Mouse (Mus musculus): ENCODE measurements around the gene Pde6d. TPM values are rescaled to one million over a fixed set of nuclear protein-coding genes. Genes with fewer than 3 reads are reported as not detected.
A peak's percentile ranks its signal among the peaks of the same experiment; 100 is the strongest.
"Not testable (repeated sequence)": the region's sequence is repeated elsewhere in the genome, so short reads cannot be mapped to it uniquely, and the experiment has no call there.

Pde6d gene
- polyA plus RNA-seq, 1 experiment: 82.9 TPM

DNA sequence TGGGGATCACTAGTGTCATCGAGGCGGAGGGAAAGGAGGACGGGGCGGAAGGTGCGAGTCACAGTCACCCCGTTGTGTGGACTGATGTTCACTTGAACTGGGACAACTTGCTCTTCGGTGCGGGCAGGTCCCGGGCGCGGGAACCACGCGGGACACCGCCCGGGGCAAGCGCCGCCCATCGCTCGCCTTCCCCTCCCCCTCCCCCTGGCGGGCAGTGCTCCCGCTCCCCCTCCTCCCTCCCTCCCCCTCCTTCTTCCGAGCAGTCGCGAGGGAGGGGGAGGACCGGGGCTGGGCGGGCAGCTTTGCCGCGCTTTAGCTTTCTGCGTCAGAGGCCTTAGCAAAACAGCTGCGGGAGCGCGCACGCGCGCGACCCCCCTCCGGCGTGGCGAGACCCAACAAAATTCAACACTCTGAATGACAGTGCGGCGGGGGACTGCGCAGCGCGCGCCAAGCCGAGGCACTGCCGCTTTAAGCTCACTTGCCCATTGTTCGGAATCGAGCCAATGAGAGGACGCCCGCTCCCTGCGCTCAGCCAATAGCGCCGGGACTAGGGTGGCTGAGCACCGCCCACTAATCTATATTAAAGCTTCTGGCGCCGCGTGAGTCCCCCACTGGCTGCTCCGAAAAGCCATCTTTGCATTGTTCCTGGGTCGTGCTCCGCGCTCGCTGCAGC lies 56.2 kb downstream of the Pde6d start, which contains the start of gene Ptma:
Gene Ptma, plus strand, starts transcription at position 611 of the 673 bp plus-strand sequence.
- TF ChIP-seq CTCF (IDR thresholded peaks at IDR 0.05; ENCODE audit: borderline replicate concordance, extremely low read depth, insufficient read depth, insufficient read length) (no peak), POLR2A (IDR thresholded peaks at IDR 0.05; ENCODE audit: borderline replicate concordance, extremely low read depth, insufficient read depth, insufficient read length, poor library complexity, severe bottlenecking) (peak; percentile 80)
- DNase-seq (ENCODE audit: low read depth): peak; percentile 100

DNA sequence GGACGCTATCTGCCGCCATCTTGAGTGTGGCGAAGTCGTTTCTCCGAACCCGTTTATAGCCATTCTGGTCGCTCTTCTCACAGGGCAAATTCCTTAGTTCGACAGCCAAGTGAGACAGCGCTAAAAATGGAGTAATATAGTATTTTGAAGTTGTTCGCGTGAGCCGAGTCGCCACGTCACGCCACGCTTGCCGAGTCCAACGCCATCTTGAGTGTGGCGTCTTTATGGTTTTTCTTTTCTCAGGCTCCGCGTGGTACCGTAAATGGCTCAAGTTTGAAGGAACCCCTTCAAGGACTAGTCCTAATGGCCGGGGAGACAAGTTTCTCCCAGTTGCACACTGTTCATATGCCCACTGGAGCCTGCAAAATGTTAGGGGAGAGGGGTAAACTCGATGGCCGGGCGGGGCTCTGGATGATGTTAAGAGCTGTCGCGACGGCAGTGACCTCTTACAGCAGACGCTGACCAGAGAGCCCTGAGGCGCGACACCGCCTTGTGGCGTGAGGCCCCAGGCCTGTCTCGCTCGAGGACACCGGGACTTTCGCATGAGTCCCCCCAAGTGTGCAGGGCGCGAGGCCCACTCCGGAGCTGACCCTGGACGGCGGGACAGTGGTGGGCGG lies 56.8 kb downstream of the Pde6d start:
- TF ChIP-seq CTCF (IDR thresholded peaks at IDR 0.05; ENCODE audit: borderline replicate concordance, extremely low read depth, insufficient read depth, insufficient read length) (no peak), POLR2A (IDR thresholded peaks at IDR 0.05; ENCODE audit: borderline replicate concordance, extremely low read depth, insufficient read depth, insufficient read length, poor library complexity, severe bottlenecking) (no peak)
- no peak for DNase-seq (ENCODE audit: low read depth)

DNA sequence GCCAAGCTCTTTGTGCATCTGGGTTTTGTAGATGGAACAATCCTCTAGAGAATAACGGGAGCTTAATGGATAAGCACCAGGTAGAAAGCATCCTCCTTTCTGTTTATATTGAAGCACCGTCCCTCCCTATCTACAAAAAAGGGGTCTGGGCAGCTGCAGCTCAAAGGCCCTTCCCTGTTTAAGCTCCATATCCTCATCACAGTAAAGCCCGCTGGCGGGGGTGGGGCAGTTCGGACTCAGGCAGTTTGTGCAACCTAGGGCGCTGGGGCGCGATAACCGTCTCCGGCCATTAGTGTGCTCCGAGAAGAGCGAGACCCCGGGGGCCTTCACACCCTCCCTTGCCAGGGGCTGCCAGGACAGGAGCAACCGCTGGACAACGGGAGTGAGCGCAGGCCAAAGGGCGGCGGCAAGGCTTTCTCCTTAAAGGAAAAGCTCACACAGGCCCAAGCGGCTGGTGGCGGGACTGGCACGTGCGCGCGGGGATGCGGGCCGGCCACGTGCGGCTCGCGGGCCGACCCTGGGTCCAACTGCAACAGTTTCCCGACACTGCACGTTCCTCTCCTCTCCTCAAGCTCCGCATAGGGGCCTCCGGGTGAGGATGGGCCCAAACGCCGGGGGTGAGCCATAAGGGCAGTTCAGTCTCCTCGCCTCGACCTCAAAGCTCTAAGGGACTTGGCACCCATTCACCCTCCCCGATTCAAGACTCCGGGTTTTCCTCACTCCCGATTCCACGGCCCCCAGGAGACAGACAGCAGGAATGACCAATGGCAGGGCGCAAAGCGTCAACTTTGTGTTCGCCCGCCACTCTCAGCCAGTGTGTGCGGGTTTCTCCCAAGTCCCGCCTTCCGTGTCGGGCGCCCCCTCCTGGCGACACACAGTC lies 57.6 kb downstream of the Pde6d start:
- peak; percentile 100 for DNase-seq (ENCODE audit: low read depth)
- TF ChIP-seq POLR2A (IDR thresholded peaks at IDR 0.05; ENCODE audit: borderline replicate concordance, extremely low read depth, insufficient read depth, insufficient read length, poor library complexity, severe bottlenecking) (peak; percentile 19; the same call in 1 of the 2 replicates), CTCF (IDR thresholded peaks at IDR 0.05; ENCODE audit: borderline replicate concordance, extremely low read depth, insufficient read depth, insufficient read length) (peak; percentile 88)

DNA sequence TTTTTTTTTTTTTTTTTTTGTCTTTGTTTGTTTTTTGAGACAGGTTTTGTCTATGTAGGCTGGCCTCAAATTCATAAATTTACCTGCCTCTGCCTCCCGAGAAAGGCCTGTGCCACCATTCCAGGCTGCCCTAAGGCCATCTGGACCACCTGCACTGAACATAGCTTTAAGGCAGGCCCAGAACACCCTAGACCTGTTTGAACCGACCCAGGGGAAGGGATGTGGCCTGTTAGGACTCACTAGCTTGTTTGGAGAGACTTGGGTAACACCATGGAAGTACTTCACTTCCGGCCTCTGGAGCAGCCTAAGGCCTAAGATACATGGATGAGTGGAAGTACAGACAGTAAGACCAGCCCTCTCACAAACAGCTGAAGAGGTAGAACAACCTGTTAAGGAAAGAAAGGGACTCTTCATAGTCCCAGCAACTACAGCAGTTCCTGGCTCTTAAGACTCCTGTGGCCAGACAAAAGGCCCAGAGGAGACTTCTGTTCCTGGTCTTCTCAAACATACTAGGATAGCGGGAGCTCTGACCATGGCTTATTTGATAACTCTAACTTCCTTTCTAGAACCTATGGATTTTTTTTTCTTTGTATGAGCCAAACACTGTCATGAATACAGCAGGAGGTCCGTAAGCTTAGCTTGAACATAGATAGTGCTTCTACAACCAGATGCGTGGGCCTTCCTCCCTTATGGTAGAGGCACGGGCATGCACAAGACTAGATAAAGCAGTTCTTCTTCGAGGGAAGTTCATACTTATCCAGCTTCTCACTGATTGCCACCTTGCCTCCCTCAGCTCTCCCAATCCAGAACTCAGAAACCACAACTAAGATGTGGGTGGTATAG lies 58.4 kb downstream of the Pde6d start:
- no peak for TF ChIP-seq POLR2A (IDR thresholded peaks at IDR 0.05; ENCODE audit: borderline replicate concordance, extremely low read depth, insufficient read depth, insufficient read length, poor library complexity, severe bottlenecking)
- TF ChIP-seq CTCF (IDR thresholded peaks at IDR 0.05; ENCODE audit: borderline replicate concordance, extremely low read depth, insufficient read depth, insufficient read length): no peak
- DNase-seq (ENCODE audit: low read depth): no peak

DNA sequence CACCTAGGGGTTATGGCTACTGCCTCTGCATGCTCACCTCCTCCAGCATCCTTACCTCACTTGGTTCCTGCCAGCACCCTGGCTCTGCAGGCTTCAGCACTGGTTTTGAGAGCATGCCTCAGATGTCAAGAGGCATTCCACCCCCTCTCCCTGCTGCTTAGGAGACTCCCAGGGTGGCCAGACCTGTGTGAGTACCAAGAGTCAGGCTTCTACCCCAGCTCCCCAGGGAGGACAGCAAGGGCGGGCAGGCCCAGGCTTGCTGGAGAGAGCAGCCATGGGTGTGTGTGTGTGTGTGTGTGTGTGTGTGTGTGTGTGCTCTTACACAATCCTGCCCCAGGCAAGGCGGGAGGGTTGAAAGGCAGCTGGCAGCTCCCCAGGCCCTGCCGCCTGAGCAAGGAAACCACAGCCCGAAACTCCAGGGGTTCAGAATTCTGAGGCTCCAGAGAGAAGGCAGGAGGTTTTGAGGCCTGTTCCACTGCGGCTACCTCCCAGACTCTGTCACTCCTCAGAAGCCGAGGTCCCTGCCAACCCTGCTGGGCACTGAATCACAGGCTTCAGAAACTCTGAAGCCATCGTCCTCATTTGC lies 60.0 kb downstream of the Pde6d start:
- TF ChIP-seq POLR2A (IDR thresholded peaks at IDR 0.05; ENCODE audit: borderline replicate concordance, extremely low read depth, insufficient read depth, insufficient read length, poor library complexity, severe bottlenecking): no peak
- TF ChIP-seq CTCF (IDR thresholded peaks at IDR 0.05; ENCODE audit: borderline replicate concordance, extremely low read depth, insufficient read depth, insufficient read length): no peak
- DNase-seq (ENCODE audit: low read depth): no peak

DNA sequence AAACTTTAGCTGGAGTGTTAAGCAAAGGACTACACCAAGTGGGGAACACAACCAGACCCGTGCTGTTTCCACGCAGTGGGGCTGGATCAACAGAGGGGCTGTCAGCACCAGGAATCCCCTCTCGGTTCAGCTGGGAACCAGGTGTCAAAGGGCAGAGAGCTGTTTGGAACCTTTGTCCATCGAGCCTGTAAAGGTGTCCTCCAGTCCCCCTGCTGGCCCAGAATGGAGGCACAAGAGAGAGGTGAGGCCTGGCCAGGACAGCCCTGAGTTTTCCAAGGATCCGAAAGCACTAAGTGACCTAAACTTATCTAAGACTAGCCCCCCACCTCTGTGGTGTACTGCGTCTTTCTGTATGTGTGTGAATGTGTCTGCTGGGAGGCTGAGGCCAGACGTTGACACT lies 62.1 kb downstream of the Pde6d start:
- TF ChIP-seq CTCF (IDR thresholded peaks at IDR 0.05; ENCODE audit: borderline replicate concordance, extremely low read depth, insufficient read depth, insufficient read length): peak; percentile 54; the same call in 1 of the 2 replicates
- no peak for TF ChIP-seq POLR2A (IDR thresholded peaks at IDR 0.05; ENCODE audit: borderline replicate concordance, extremely low read depth, insufficient read depth, insufficient read length, poor library complexity, severe bottlenecking)
- DNase-seq (ENCODE audit: low read depth): no peak

DNA sequence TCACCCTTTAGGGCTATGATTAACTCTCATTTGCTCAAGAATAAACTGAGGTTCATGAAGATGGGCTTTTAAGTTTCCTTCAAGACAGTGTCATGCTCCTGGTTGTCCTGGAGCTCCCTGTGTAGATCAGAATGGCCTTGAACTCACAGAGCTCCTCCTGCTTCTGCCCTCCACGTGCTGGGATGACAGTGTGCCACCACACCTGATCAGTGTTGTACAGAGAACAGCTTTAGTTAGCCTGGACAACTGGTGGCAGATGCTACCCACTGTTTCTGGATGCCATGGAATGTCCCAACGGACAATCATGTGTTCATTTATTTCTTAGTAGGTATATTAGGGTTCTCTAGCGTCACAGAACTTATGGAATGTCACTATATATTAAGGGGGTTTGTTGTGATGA lies 65.4 kb downstream of the Pde6d start:
- TF ChIP-seq POLR2A (IDR thresholded peaks at IDR 0.05; ENCODE audit: borderline replicate concordance, extremely low read depth, insufficient read depth, insufficient read length, poor library complexity, severe bottlenecking) (no peak), CTCF (IDR thresholded peaks at IDR 0.05; ENCODE audit: borderline replicate concordance, extremely low read depth, insufficient read depth, insufficient read length) (no peak)
- no peak for DNase-seq (ENCODE audit: low read depth)

DNA sequence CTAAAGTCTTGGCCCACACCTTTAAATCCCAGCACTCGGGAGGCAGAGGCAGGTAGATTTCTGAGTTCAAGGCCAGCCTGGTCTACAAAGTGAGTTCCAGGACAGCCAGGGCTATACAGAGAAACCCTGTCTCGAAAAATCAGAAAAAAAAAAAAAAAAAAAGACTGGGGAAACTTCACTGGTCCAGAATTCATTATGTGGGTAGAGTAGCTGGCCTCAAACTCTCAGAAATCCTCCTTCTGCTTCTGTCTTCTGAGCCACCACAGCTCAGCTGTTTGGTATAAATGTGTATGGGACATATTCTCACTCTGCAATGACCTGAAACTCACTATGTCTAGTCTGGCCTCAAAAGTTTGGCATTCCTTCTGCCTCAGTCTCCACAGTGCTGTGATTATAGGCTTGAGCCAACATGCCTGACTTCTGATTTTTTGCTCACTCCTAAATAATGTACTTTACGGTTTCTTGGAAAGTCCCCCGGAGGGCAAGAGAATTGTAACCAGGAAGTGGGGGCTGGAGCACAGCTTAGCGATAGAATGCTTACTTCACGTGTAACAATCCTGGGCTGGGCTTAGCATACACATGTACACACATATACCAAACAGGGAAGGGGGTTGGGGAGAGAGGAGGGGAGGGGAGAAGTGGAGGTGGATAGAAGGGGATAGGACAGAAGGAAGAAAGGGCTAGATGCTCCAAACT lies 66.6 kb downstream of the Pde6d start:
- no peak for DNase-seq (ENCODE audit: low read depth)
- TF ChIP-seq CTCF (IDR thresholded peaks at IDR 0.05; ENCODE audit: borderline replicate concordance, extremely low read depth, insufficient read depth, insufficient read length) (no peak), POLR2A (IDR thresholded peaks at IDR 0.05; ENCODE audit: borderline replicate concordance, extremely low read depth, insufficient read depth, insufficient read length, poor library complexity, severe bottlenecking) (no peak)

DNA sequence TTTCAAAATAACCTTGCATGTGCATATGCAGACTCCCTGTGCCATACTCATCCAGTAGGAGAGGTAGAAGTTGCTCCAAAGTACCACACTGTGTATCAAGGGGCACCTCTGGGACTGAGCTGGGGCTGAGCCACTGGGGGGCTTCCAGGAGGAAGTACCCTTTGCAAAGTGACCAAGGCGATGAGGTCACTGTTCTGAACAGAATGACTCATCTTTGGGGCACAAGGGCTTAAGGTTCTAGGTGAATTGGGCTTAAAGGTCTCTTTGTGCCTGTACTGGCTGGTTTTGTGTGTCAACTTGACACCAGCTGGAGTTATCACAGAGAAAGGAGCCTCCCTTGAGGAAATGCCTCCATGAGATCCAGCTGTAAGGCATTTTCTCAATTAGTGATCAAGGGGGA lies 69.4 kb downstream of the Pde6d start:
- DNase-seq (ENCODE audit: low read depth): not testable (repeated sequence)

DNA sequence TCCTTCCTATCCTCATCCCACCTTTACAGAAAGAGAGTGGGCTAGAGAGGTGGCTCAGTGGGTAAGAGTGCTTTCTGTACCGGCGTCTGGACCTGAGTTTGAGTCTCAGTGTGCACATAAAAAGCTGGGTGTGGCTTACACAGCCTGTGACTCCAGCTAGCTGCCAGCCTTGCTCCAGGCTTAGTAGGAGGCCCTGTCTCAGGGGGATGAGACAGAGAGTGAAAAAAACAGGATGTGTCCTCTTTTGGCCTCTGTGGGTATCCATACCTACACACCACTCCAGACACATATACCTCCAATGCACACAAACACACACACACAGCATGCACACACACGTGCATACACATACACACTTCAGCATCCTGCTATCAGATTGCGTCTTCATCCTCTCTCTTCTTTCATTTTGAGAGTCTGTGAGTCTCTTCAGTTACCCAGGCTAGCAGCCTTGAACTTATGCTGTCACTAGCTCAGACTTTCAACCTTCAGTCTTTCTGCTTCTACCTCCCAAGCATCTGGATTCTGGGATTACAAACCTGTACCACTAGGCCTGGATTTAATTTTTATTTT lies 70.2 kb downstream of the Pde6d start:
- no peak for TF ChIP-seq CTCF (IDR thresholded peaks at IDR 0.05; ENCODE audit: borderline replicate concordance, extremely low read depth, insufficient read depth, insufficient read length)
- TF ChIP-seq POLR2A (IDR thresholded peaks at IDR 0.05; ENCODE audit: borderline replicate concordance, extremely low read depth, insufficient read depth, insufficient read length, poor library complexity, severe bottlenecking): no peak

More for the DNA sequence above, 70.2 kb downstream of the Pde6d start:
- no peak for DNase-seq (ENCODE audit: low read depth)

Measured in brain, embryonic 14.5 days (tissue).